Mouse (Mus musculus) frontal cortex, postnatal 25 days (tissue): ENCODE results near the gene Me3.
A peak's percentile ranks its signal among the peaks of the same experiment; 100 is the strongest.

Experiments
- DNase-seq, 2 experiments: peaks; one replicate each; pipeline ENCODE4 v3.0.0; 2022; ENCODE audit warnings: low spot score in 2 of 2

Me3 gene

GRCm38 (mm10) chr7:89666361-89666760 is 34.2 kb downstream of the Me3 start:
- no peak for DNase-seq

GRCm38 (mm10) chr7:89667570-89667969 is 35.4 kb downstream of the Me3 start:
- no peak for DNase-seq

- DNase-seq, result no peak
Measured at GRCm38 (mm10) chr7:89669461-89669860, 37.3 kb downstream of the Me3 start.

GRCm38 (mm10) chr7:89671104-89671831 is 39.1 kb downstream of the Me3 start:
- DNase-seq, result peak in 1 of 2 experiments; percentile 3

- no peak for DNase-seq
Measured at GRCm38 (mm10) chr7:89676176-89676575, 44.0 kb downstream of the Me3 start.

- no peak for DNase-seq
Measured at GRCm38 (mm10) chr7:89677850-89678249, 45.7 kb downstream of the Me3 start.

- no peak for DNase-seq
Measured at GRCm38 (mm10) chr7:89678719-89679118, 46.5 kb downstream of the Me3 start.

GRCm38 (mm10) chr7:89679139-89679538 is 46.9 kb downstream of the Me3 start:
- DNase-seq, result no peak

- DNase-seq, result no peak
Measured at GRCm38 (mm10) chr7:89679621-89680140, 47.5 kb downstream of the Me3 start.

GRCm38 (mm10) chr7:89680891-89681290 is 48.7 kb downstream of the Me3 start:
- no peak for DNase-seq

- peak in 1 of 2 experiments; percentile 7 for DNase-seq
Measured at GRCm38 (mm10) chr7:89681666-89682470, 49.7 kb downstream of the Me3 start.

GRCm38 (mm10) chr7:89698186-89698585 is 66.0 kb downstream of the Me3 start:
- DNase-seq, result no peak

- DNase-seq, result no peak
Measured at GRCm38 (mm10) chr7:89699668-89700350, 67.6 kb downstream of the Me3 start.

GRCm38 (mm10) chr7:89700511-89700910 is 68.3 kb downstream of the Me3 start:
- DNase-seq, result no peak

GRCm38 (mm10) chr7:89710776-89711175 is 78.6 kb downstream of the Me3 start:
- DNase-seq, result no peak

GRCm38 (mm10) chr7:89713059-89713458 is 80.9 kb downstream of the Me3 start:
- DNase-seq, result no peak

- no peak for DNase-seq
Measured at GRCm38 (mm10) chr7:89716226-89716625, 84.0 kb downstream of the Me3 start.

- DNase-seq, result no peak
Measured at GRCm38 (mm10) chr7:89717521-89717920, 85.3 kb downstream of the Me3 start.

GRCm38 (mm10) chr7:89718264-89718663 is 86.1 kb downstream of the Me3 start:
- no peak for DNase-seq

- DNase-seq, result no peak
Measured at GRCm38 (mm10) chr7:89720256-89720655, 88.1 kb downstream of the Me3 start.

- DNase-seq, result no peak
Measured at GRCm38 (mm10) chr7:89726712-89727111, 94.5 kb downstream of the Me3 start.

GRCm38 (mm10) chr7:89727615-89728014 is 95.4 kb downstream of the Me3 start:
- DNase-seq, result no peak
